Mouse (Mus musculus): ENCODE data around the gene Nkain2. TPM values are rescaled to one million over a fixed set of nuclear protein-coding genes. Genes with fewer than 3 reads are reported as not detected.
"Not testable (repeated sequence)": the region's sequence is repeated elsewhere in the genome, so short reads cannot be mapped to it uniquely, and the experiment has no call there.

The Nkain2 gene
- total RNA-seq, 1 experiment from 2014 or later = 0.56 TPM

- no peak for DNase-seq
Observed at GRCm38 (mm10) chr10:32052546-32053295, 837.5 kb downstream of the Nkain2 start.

GRCm38 (mm10) chr10:32052045-32052444 lies 838.2 kb downstream of the Nkain2 start:
- DNase-seq = no peak

- no peak for DNase-seq
Observed at GRCm38 (mm10) chr10:32029996-32030395, 860.3 kb downstream of the Nkain2 start.

- no peak for DNase-seq
Observed at GRCm38 (mm10) chr10:32018385-32018784, 871.9 kb downstream of the Nkain2 start.

GRCm38 (mm10) chr10:32001216-32001753 lies 889.0 kb downstream of the Nkain2 start:
- DNase-seq = no peak

- DNase-seq = no peak
Observed at GRCm38 (mm10) chr10:31993205-31993604, 897.1 kb downstream of the Nkain2 start.

GRCm38 (mm10) chr10:31978387-31978786 lies 911.9 kb downstream of the Nkain2 start:
- DNase-seq = no peak

- DNase-seq = no peak
Observed at GRCm38 (mm10) chr10:31947178-31947726, 943.0 kb downstream of the Nkain2 start.

GRCm38 (mm10) chr10:31931961-31932360 lies 958.3 kb downstream of the Nkain2 start:
- no peak for DNase-seq

GRCm38 (mm10) chr10:31927657-31928056 lies 962.6 kb downstream of the Nkain2 start:
- DNase-seq = no peak

GRCm38 (mm10) chr10:31920901-31921300 lies 969.4 kb downstream of the Nkain2 start:
- not testable (repeated sequence) for DNase-seq

GRCm38 (mm10) chr10:31907488-31907887 lies 982.8 kb downstream of the Nkain2 start:
- DNase-seq = no peak

GRCm38 (mm10) chr10:31899501-31899900 lies 990.8 kb downstream of the Nkain2 start:
- no peak for DNase-seq

GRCm38 (mm10) chr10:31873323-31873895 lies 1016.9 kb downstream of the Nkain2 start:
- no peak for DNase-seq

GRCm38 (mm10) chr10:31868275-31868674 lies 1022.0 kb downstream of the Nkain2 start:
- no peak for DNase-seq

GRCm38 (mm10) chr10:31827041-31827440 lies 1063.2 kb downstream of the Nkain2 start:
- DNase-seq = no peak

- no peak for DNase-seq
Observed at GRCm38 (mm10) chr10:31812543-31812942, 1077.7 kb downstream of the Nkain2 start.

GRCm38 (mm10) chr10:31742443-31743057 lies 1147.7 kb downstream of the Nkain2 start:
- peak; percentile 69 for DNase-seq

GRCm38 (mm10) chr10:31728036-31728435 lies 1162.2 kb downstream of the Nkain2 start:
- DNase-seq = no peak

- no peak for DNase-seq
Observed at GRCm38 (mm10) chr10:31647270-31647669, 1243.0 kb downstream of the Nkain2 start.

- no peak for DNase-seq
Observed at GRCm38 (mm10) chr10:31646083-31646482, 1244.2 kb downstream of the Nkain2 start.
